Mouse (Mus musculus): Measurements from ENCODE around the gene Zfand3. TPM values are rescaled to one million over a fixed set of nuclear protein-coding genes. Genes with fewer than 3 reads are reported as not detected.

The Zfand3 gene
- 71.5 and 105 TPM in 2 replicates for polyA plus RNA-seq (2012; ENCODE audit: insufficient read depth, insufficient read length, missing spikeins)

GRCm38 (mm10) chr17:30004203-30005102 is at the start of gene Zfand3:
Zfand3 (plus strand) TSS chr17:30004733.
- Histone ChIP-seq H3K4me3 (ENCODE audit: insufficient read depth, low read depth, low read length) (peak within 1 kb of the TSS; percentile 95), H3K27ac (replicated peaks; ENCODE audit: low read depth, low read length) (peak within 1 kb of the TSS; percentile 100), H3K4me1 (ENCODE audit: control insufficient read depth, insufficient read depth, insufficient read length, low read length) (peaks cover 17% of the 10 kb centered on the region)

- Histone ChIP-seq H3K27ac (replicated peaks; ENCODE audit: low read depth, low read length) (no peak overlapping the region), H3K4me3 (ENCODE audit: insufficient read depth, low read depth, low read length) (no peak overlapping the region), H3K4me1 (ENCODE audit: control insufficient read depth, insufficient read depth, insufficient read length, low read length) (no peaks in the 10 kb centered on the region)
Measured at GRCm38 (mm10) chr17:29955880-29956279, 48.7 kb upstream of the Zfand3 start.

GRCm38 (mm10) chr17:29963730-29964259 is 40.7 kb upstream of the Zfand3 start:
- H3K4me3 ChIP-seq (ENCODE audit: insufficient read depth, low read depth, low read length), result peak overlapping the region; percentile 19; the same call in 1 of the 2 replicates
- H3K27ac ChIP-seq (replicated peaks; ENCODE audit: low read depth, low read length), result no peak overlapping the region
- H3K4me1 ChIP-seq (ENCODE audit: control insufficient read depth, insufficient read depth, insufficient read length, low read length), result no peaks in the 10 kb centered on the region

GRCm38 (mm10) chr17:29965506-29965905 is 39.0 kb upstream of the Zfand3 start:
- H3K4me3 ChIP-seq (ENCODE audit: insufficient read depth, low read depth, low read length), result no peak overlapping the region
- H3K27ac ChIP-seq (replicated peaks; ENCODE audit: low read depth, low read length), result no peak overlapping the region
- no peaks in the 10 kb centered on the region for H3K4me1 ChIP-seq (ENCODE audit: control insufficient read depth, insufficient read depth, insufficient read length, low read length)

- no peaks in the 10 kb centered on the region for H3K4me1 ChIP-seq (ENCODE audit: control insufficient read depth, insufficient read depth, insufficient read length, low read length)
- H3K27ac ChIP-seq (replicated peaks; ENCODE audit: low read depth, low read length), result no peak within 1 kb of the TSS
- no peak within 1 kb of the TSS for H3K4me3 ChIP-seq (ENCODE audit: insufficient read depth, low read depth, low read length)
Measured at GRCm38 (mm10) chr17:29970037-29970555, 34.4 kb upstream of the Zfand3 start, which contains the start of gene Mdga1. Mdga1 (minus strand) TSS chr17:29970087.

GRCm38 (mm10) chr17:29971761-29972432 is 32.6 kb upstream of the Zfand3 start:
- H3K4me3 ChIP-seq (ENCODE audit: insufficient read depth, low read depth, low read length), result no peak overlapping the region
- no peak overlapping the region for H3K27ac ChIP-seq (replicated peaks; ENCODE audit: low read depth, low read length)
- H3K4me1 ChIP-seq (ENCODE audit: control insufficient read depth, insufficient read depth, insufficient read length, low read length), result no peaks in the 10 kb centered on the region

- Histone ChIP-seq H3K27ac (replicated peaks; ENCODE audit: low read depth, low read length) (no peak overlapping the region), H3K4me3 (ENCODE audit: insufficient read depth, low read depth, low read length) (no peak overlapping the region), H3K4me1 (ENCODE audit: control insufficient read depth, insufficient read depth, insufficient read length, low read length) (no peaks in the 10 kb centered on the region)
Measured at GRCm38 (mm10) chr17:29973226-29973625, 31.3 kb upstream of the Zfand3 start.

GRCm38 (mm10) chr17:29975731-29976130 is 28.8 kb upstream of the Zfand3 start:
- no peak overlapping the region for H3K4me3 ChIP-seq (ENCODE audit: insufficient read depth, low read depth, low read length)
- no peak overlapping the region for H3K27ac ChIP-seq (replicated peaks; ENCODE audit: low read depth, low read length)
- no peaks in the 10 kb centered on the region for H3K4me1 ChIP-seq (ENCODE audit: control insufficient read depth, insufficient read depth, insufficient read length, low read length)

- Histone ChIP-seq H3K27ac (replicated peaks; ENCODE audit: low read depth, low read length) (no peak overlapping the region), H3K4me3 (ENCODE audit: insufficient read depth, low read depth, low read length) (no peak overlapping the region), H3K4me1 (ENCODE audit: control insufficient read depth, insufficient read depth, insufficient read length, low read length) (no peaks in the 10 kb centered on the region)
Measured at GRCm38 (mm10) chr17:29979020-29979419, 25.5 kb upstream of the Zfand3 start.

- Histone ChIP-seq H3K27ac (replicated peaks; ENCODE audit: low read depth, low read length) (no peak overlapping the region), H3K4me1 (ENCODE audit: control insufficient read depth, insufficient read depth, insufficient read length, low read length) (no peaks in the 10 kb centered on the region), H3K4me3 (ENCODE audit: insufficient read depth, low read depth, low read length) (no peak overlapping the region)
Measured at GRCm38 (mm10) chr17:29979841-29980240, 24.7 kb upstream of the Zfand3 start.

- Histone ChIP-seq H3K27ac (replicated peaks; ENCODE audit: low read depth, low read length) (no peak overlapping the region), H3K4me3 (ENCODE audit: insufficient read depth, low read depth, low read length) (no peak overlapping the region), H3K4me1 (ENCODE audit: control insufficient read depth, insufficient read depth, insufficient read length, low read length) (no peaks in the 10 kb centered on the region)
Measured at GRCm38 (mm10) chr17:29981568-29981967, 23.0 kb upstream of the Zfand3 start.

- H3K4me3 ChIP-seq (ENCODE audit: insufficient read depth, low read depth, low read length), result no peak overlapping the region
- H3K4me1 ChIP-seq (ENCODE audit: control insufficient read depth, insufficient read depth, insufficient read length, low read length), result no peaks in the 10 kb centered on the region
- H3K27ac ChIP-seq (replicated peaks; ENCODE audit: low read depth, low read length), result no peak overlapping the region
Measured at GRCm38 (mm10) chr17:29983190-29983589, 21.3 kb upstream of the Zfand3 start.

GRCm38 (mm10) chr17:29984931-29985330 is 19.6 kb upstream of the Zfand3 start:
- no peaks in the 10 kb centered on the region for H3K4me1 ChIP-seq (ENCODE audit: control insufficient read depth, insufficient read depth, insufficient read length, low read length)
- H3K4me3 ChIP-seq (ENCODE audit: insufficient read depth, low read depth, low read length), result no peak overlapping the region
- H3K27ac ChIP-seq (replicated peaks; ENCODE audit: low read depth, low read length), result 0 out of 2 replicates have a peak overlapping the region, but pooled peaks have one; percentile 8

GRCm38 (mm10) chr17:29985534-29985933 is 19.0 kb upstream of the Zfand3 start:
- Histone ChIP-seq H3K4me1 (ENCODE audit: control insufficient read depth, insufficient read depth, insufficient read length, low read length) (no peaks in the 10 kb centered on the region), H3K27ac (replicated peaks; ENCODE audit: low read depth, low read length) (0 out of 2 replicates have a peak overlapping the region, but pooled peaks have one; percentile 8), H3K4me3 (ENCODE audit: insufficient read depth, low read depth, low read length) (no peak overlapping the region)

GRCm38 (mm10) chr17:29988141-29988540 is 16.4 kb upstream of the Zfand3 start:
- no peaks in the 10 kb centered on the region for H3K4me1 ChIP-seq (ENCODE audit: control insufficient read depth, insufficient read depth, insufficient read length, low read length)
- H3K4me3 ChIP-seq (ENCODE audit: insufficient read depth, low read depth, low read length), result no peak overlapping the region
- H3K27ac ChIP-seq (replicated peaks; ENCODE audit: low read depth, low read length), result no peak overlapping the region
